Mouse (Mus musculus) central nervous system, embryonic 14 days (tissue): ENCODE data around the gene Foxj3. TPM values are rescaled to one million over a fixed set of nuclear protein-coding genes. Genes with fewer than 3 reads are reported as not detected.

ENCODE experiments used
- polyA plus RNA-seq: library from polyadenylated mRNA; depleted of rRNA; stranded (reverse); fragments of >200 nt; gene quantifications from 2 replicates; pipeline ENCODE4 v1.2.3, GENCODE M21; 2012; rRNA removed

Gene Foxj3
- 33.8 and 35.5 TPM in 2 replicates for polyA plus RNA-seq

GRCm38 (mm10) chr4:119536615-119537014 lies at the start of gene Foxj3:
Foxj3 (plus strand) TSS chr4:119537004.

DNA sequence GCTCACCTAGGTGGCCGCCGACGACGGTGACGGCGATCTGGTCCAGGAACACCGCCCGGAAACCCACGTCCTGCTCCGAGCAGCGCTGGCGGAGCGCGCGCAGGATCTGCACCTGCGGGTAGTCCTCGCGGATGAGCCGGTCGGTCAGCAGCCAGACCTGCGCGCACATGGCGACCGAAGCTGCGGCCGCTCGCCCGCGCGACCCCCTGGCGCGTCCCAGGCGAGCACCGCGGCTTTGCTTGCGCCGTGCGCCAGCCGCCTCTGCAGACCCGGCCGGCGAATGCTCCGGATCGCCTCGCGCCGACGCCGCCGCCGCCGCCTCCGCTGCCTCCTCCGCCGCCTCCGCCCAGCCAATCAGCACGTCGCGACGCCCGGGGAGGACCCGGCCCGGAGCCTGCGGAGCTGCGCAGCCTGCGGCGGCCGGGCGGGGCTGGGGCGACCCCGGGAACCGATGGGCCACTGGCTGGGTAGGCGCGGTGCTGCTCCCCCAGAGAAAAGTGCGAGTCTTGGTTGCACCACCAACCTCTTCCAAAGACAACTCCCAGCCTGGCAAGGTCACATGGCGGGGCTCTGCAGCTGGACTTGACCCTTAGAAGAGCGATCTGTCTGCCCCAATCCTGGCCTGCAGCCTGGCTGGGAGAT lies 44.4 kb upstream of the Foxj3 start, which contains the start of gene Rimkla:
TSS of gene Rimkla (minus strand) at position 338 of the 642 bp plus-strand sequence.

DNA sequence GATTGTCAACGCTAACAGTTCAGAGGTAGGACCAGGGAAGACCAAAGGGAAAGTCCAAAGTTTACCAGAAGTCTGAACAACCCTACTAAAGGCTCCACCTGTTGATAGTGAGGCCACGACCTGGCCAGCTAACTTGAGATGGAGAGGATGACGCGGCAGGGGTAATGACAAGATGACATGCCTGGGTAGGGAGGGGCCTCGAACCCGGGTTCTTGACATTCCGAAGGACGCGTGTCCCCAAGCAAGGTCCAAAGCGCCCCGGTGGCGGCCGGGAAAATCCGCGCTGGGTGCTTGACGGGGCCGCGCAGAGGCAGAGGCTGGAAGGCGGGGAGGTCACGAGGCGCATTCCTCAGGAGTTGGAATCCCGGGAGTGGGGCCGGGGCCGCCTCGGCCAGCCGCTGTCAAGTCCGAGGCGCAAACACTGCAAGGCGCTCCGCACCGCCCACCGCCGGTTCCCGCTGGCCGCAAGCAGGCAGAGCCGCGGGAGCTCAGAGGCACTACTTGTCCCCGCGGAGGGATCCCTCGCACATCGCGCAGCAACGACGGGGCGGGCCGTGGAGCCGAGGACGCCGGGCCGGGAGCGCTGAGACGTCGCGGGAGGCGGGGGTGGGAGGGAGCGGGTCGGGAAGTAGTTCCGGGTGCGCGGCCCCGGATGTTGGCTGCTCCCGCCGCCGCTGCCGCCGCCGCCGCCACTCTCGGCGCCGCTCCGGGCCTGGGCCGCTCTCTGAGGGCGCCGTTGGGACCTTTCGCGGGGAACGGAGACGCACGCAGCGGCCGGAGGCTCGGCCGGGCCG lies 2.4 kb downstream of the Foxj3 start, which contains the start of gene Frg2f1:
TSS of gene Frg2f1 (minus strand) at position 499 of the 794 bp plus-strand sequence.

GRCm38 (mm10) chr4:119637176-119637845 lies 100.5 kb downstream of the Foxj3 start, which contains the start of gene Guca2a:
Guca2a (plus strand) TSS chr4:119637704.

DNA sequence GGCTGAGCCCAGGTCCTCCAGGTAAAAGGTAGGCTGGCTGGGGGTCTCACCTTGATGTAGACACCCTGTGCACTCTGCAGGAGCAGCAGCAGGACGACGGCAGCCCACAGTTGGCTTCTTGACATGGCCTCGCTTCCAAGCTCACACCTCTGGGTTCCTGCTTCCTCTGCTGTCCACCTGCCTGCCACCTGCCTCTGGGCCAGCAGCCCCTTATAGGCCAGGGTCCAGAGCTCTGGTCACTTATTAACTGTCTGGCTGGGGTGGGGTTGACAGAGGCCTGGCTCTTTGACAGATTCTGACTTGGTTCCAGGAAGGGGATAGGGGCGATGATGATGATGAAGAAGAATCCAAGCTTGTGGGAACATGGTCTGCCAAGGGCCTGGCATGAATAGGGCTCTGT lies 121.9 kb downstream of the Foxj3 start, which contains the start of gene Guca2b:
TSS of gene Guca2b (minus strand) at position 224 of the 400 bp plus-strand sequence.

Other genes starting within 250 kb of the Foxj3 start
- gene Ybx1, start 242.4 kb upstream of the Foxj3 start, polyA plus RNA-seq, result 750 and 835 TPM in 2 replicates
- 71.5 and 83.2 TPM in 2 replicates for gene Ppih, start 216.5 kb upstream of the Foxj3 start, polyA plus RNA-seq
- gene Ccdc30, start 121.5 kb upstream of the Foxj3 start, polyA plus RNA-seq, result 9.8 and 10.3 TPM in 2 replicates
- gene Ppcs, start 114.6 kb upstream of the Foxj3 start, polyA plus RNA-seq, result 10.9 and 12.3 TPM in 2 replicates
- 0.33 and 0.34 TPM in 2 replicates for gene Zmynd12, start 114.2 kb upstream of the Foxj3 start, polyA plus RNA-seq
- gene Rimkla, start 44.4 kb upstream of the Foxj3 start, polyA plus RNA-seq, result 14.6 and 15.4 TPM in 2 replicates
- 9.1 and 9.2 TPM in 2 replicates for gene Frg2f1, start 2.5 kb downstream of the Foxj3 start, polyA plus RNA-seq
- gene Guca2a, start 100.7 kb downstream of the Foxj3 start, polyA plus RNA-seq, result not detected in 2 replicates
- 0.10 TPM in 1 of 2 replicates, not detected in the other for gene Guca2b, start 122.0 kb downstream of the Foxj3 start, polyA plus RNA-seq
- gene Hivep3, start 196.8 kb downstream of the Foxj3 start, polyA plus RNA-seq, result 12.9 and 13.7 TPM in 2 replicates